Mouse (Mus musculus) stomach, embryonic 15.5 days (tissue): Measurements from ENCODE around the gene Sat2. TPM values are rescaled to one million over a fixed set of nuclear protein-coding genes. Genes with fewer than 3 reads are reported as not detected.
"Not testable (repeated sequence)": the region's sequence is repeated elsewhere in the genome, so short reads cannot be mapped to it uniquely, and the experiment has no call there.

Source experiments
- ATAC-seq: fragments of 200-750 bp; cut with Nextera tagmentation; 2 replicates; pipeline ENCODE4 v1.8.0; 2017; ENCODE audit warnings: low read depth, moderate number of reproducible peaks, moderate TSS enrichment; ENCODE audit not compliant: insufficient read depth, low FRiP score
- H3K27ac ChIP-seq: fragments of 300-500 bp; sonication (generic); 2 replicates; pipeline ENCODE4 v1.5.1; 2015; ENCODE audit warnings: mild to moderate bottlenecking, inconsistent platforms
- H3K27me3 ChIP-seq: fragments of 300-500 bp; sonication (generic); replicated peaks from 2 replicates; pipeline ENCODE4 v1.6.1; 2015; ENCODE audit warnings: inconsistent platforms
- H3K36me3 ChIP-seq: fragments of 300-500 bp; sonication (generic); 2 replicates; pipeline ENCODE4 v1.6.1; 2015; ENCODE audit warnings: inconsistent platforms
- H3K4me1 ChIP-seq: fragments of 300-500 bp; sonication (generic); 2 replicates; pipeline ENCODE4 v1.6.1; 2015; ENCODE audit warnings: inconsistent platforms
- H3K4me2 ChIP-seq: fragments of 300-500 bp; sonication (generic); 2 replicates; pipeline ENCODE4 v1.6.1; 2015; ENCODE audit warnings: mild to moderate bottlenecking, inconsistent platforms
- H3K4me3 ChIP-seq: fragments of 300-500 bp; sonication (generic); replicated peaks from 2 replicates; pipeline ENCODE4 v1.5.1; 2015; ENCODE audit warnings: inconsistent platforms
- H3K9ac ChIP-seq: fragments of 300-500 bp; sonication (generic); 2 replicates; pipeline ENCODE4 v1.6.1; 2015; ENCODE audit warnings: inconsistent platforms
- H3K9me3 ChIP-seq: fragments of 300-500 bp; sonication (generic); 2 replicates; pipeline ENCODE4 v1.6.1; 2016; ENCODE audit warnings: inconsistent platforms
- WGBS: fragments of 180-500 bp; shearing (Covaris S2); methylation state at CpG from one replicate; pipeline ENCODE4 v1.1.7; 2015; 5-methylcytosine and 5-hydroxymethylcytosine counted together
- polyA plus RNA-seq: library from polyadenylated mRNA; unstranded; fragments of >200 nt; fragmentation: Nextera tagmentation; extraction: Ambion mirVana; gene quantifications from 2 replicates; pipeline ENCODE4 v1.2.1, GENCODE M21; 2015

The Sat2 gene
- polyA plus RNA-seq, 1 experiment from 2014 or later = 14.4 TPM

DNA sequence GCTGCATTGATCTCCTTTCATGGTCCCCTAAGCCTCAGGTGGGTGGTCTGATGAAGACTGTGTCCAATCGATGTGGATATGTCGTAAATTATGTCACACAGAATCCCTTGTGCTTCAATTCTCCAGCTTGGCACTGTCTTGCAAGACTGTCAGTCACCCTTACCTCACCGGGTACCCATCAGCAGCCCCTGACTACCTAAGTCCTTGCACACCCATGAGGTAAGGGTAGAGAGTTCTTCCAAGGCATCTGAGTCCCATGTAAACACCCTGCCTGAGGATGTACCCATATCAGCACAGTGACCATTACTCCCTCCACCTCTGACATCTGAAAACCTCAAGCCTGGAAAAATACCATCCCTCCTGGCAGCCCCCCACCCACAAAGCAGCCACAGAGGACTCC, 17.5 kb upstream of the Sat2 start:
- peaks cover 39% of the 10 kb centered on the region for H3K4me1 ChIP-seq
- H3K9ac ChIP-seq = no peak overlapping the region
- 60% methylated on average over 3 of the region's 3 CpGs for WGBS

DNA sequence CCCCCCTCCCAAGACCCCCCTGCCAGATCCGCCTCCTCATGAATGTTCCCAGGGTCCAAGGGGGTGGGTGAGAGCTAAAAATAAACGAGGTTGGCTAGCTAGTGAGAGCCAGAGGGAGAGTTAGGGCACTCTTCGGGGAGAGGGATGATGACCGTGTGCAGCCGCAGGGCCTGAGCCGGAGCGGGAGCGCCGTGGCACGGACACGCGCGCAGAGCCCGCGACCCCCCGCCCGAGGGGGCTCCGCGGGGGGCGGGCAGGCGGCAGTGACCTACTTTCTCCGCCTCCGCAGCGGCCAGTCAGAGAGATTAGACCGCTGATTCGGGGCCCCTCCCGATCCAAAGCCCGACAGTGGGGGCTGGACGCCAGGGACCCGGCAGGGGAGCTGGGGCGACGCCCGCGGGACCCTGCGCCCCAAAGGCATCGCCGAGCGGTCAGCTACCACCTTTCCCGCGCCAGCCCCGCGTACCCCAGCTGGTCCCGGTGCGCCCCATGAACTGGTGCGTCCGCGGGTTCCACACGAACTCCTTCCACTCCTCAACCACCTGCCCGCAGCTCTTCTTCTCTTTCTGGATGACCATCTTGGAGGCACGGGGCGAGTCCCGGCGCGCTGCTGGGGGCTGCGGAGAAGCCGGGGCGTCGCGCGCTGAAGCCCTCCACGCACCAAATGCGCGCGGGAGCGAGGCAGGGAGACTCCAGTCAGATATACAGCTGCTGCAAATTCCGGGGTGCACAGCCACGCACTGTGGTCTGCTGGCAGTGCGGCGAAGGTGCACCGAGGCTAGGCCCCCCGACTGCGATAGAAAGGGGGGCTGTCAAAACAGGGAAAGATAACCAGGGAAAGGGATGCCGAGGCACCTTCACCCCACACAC, 16.8 kb upstream of the Sat2 start:
- Histone ChIP-seq H3K4me3 (peak overlapping the region; percentile 59), H3K27me3 (peaks cover 10% of the 10 kb centered on the region; the same call in 1 of the 2 replicates), H3K36me3 (no peaks in the 10 kb centered on the region), H3K4me1 (peaks cover 32% of the 10 kb centered on the region), H3K9ac (peak overlapping the region; percentile 62), H3K27ac (peak overlapping the region; percentile 51), H3K4me2 (peak overlapping the region; percentile 91), H3K9me3 (no peaks in the 10 kb centered on the region)
- WGBS = under 1% methylated on average over 72 of the region's 73 CpGs
- ATAC-seq = peak; percentile 18; the same call in 1 of the 2 replicates

More for the DNA sequence above, 17.5 kb upstream of the Sat2 start:
- H3K27me3 ChIP-seq = peaks cover 10% of the 10 kb centered on the region; the same call in 1 of the 2 replicates
- peak overlapping the region; percentile 59 for H3K4me3 ChIP-seq
- H3K9me3 ChIP-seq = no peaks in the 10 kb centered on the region
- no peak overlapping the region for H3K27ac ChIP-seq
- no peak for ATAC-seq
- no peaks in the 10 kb centered on the region for H3K36me3 ChIP-seq
- H3K4me2 ChIP-seq = peak overlapping the region; percentile 91

DNA sequence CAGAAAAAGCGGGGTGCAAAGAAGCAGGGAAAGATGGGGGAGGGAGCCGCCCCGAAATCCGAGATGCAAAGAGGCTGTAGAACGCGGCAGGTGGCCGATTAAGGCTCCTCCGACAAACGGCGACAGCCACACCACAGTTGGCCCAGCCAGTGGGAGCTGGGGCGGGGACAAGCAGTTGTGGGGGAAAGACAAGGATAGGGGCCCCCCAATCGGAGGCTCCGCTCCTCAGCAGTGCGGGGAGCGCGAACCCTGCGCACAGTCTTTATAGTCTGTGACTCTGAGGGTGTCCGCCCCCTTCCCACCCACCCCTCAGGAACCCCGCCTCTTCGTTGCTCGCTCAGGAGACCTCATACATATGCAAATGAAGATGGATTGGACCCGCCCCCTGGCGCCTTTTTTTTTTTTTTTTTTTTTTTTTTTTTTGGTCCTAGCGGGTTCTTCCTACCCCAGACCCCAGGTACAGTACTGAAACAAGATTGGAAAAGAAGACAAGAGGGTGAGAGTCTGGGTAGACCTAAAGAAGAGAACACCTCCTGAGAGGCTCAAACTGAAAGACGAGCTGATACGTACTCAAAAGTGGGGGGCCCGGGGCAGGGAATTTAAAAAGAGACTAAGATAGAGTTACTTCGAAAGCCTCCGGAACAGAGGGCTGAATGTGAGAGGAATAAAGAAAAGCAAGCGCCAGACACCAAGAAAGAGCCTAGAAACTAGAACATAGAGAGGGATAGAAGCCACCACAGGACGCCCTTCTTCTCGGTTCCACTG, 15.9 kb upstream of the Sat2 start, which contains the start of gene Atp1b2:
TSS of gene Atp1b2 (minus strand) at position 217 of the 765 bp plus-strand sequence.
- Histone ChIP-seq H3K27ac (peak within 1 kb of the TSS; percentile 51), H3K9ac (peak within 1 kb of the TSS; percentile 62), H3K36me3 (no peaks in the 10 kb centered on the region), H3K4me1 (peaks cover 23% of the 10 kb centered on the region), H3K4me2 (peak within 1 kb of the TSS; percentile 91), H3K9me3 (no peaks in the 10 kb centered on the region), H3K27me3 (peaks cover 10% of the 10 kb centered on the region; the same call in 1 of the 2 replicates), H3K4me3 (peak within 1 kb of the TSS; percentile 59)
- ATAC-seq = peak; percentile 86
- WGBS = 3% methylated on average over 32 of the region's 32 CpGs

DNA sequence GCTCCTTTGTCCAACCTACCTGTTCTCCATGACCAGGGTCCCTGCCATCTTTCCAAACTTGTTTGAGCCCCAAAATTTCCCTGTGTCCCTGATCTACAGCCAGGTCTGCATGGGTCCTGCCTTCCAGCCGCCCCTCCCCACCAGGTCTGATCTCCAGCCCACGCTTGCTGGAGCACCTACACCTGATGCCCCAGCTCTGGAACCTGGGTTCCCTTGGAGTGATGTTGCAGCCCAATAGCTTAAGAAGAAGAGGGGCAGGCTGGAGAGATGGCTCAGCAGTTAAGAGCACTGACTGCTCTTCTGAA, 15.4 kb upstream of the Sat2 start:
- H3K4me2 ChIP-seq = peak overlapping the region; percentile 91
- H3K27ac ChIP-seq = no peak overlapping the region
- H3K27me3 ChIP-seq = peaks cover 10% of the 10 kb centered on the region; the same call in 1 of the 2 replicates
- no peak overlapping the region for H3K9ac ChIP-seq
- no peaks in the 10 kb centered on the region for H3K9me3 ChIP-seq
- 63% methylated on average over 2 of the region's 2 CpGs for WGBS
- H3K4me1 ChIP-seq = peaks cover 18% of the 10 kb centered on the region
- no peak for ATAC-seq
- peak overlapping the region; percentile 59 for H3K4me3 ChIP-seq
- no peaks in the 10 kb centered on the region for H3K36me3 ChIP-seq

DNA sequence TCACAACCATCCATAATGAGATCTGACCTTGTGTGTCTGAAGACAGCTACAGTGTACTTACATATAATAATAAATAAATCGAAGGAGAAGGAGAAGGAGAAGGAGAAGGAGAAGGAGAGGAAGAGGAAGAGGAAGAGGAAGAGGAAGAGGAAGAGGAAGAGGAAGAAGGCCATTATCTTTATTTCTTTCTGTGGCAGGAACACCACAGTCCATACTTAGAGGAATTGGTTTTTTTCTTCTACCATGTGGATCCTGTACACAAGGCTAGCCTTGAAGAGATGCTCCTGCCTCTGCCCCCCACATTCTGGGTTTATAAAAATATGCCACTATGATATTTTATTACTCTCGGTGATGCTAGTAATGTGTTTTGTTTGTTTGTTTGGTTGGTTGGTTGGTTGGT, 15.0 kb upstream of the Sat2 start:
- peaks cover 15% of the 10 kb centered on the region for H3K4me1 ChIP-seq
- no peak overlapping the region for H3K9ac ChIP-seq
- no peaks in the 10 kb centered on the region for H3K36me3 ChIP-seq
- no peak overlapping the region for H3K27ac ChIP-seq
- no peak overlapping the region for H3K4me2 ChIP-seq
- 85% methylated on average over 2 of the region's 2 CpGs for WGBS
- ATAC-seq = no peak
- H3K9me3 ChIP-seq = no peaks in the 10 kb centered on the region
- H3K27me3 ChIP-seq = peaks cover 10% of the 10 kb centered on the region; the same call in 1 of the 2 replicates
- no peak overlapping the region for H3K4me3 ChIP-seq

DNA sequence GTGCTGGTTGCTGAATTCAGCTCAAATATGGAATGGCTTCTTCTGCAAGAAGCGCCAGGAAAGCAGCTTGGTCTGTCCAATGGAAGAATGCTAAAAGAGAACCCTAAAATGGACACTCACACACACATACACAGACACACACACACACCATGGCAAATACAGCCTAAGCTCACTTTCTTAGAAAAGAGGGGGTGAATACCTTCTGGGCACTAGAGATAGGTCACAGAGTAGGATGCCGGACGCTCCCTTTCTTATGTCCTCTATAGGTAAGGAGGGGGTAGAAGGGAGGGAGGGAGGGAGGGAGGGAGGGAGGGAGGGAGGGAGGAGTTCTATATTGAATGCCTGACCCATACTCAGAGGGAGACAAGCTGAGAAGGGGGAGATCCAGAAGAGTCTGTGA, 13.3 kb upstream of the Sat2 start:
- Histone ChIP-seq H3K9ac (no peak overlapping the region), H3K9me3 (no peaks in the 10 kb centered on the region), H3K4me2 (no peak overlapping the region), H3K27ac (no peak overlapping the region), H3K4me1 (peaks cover 10% of the 10 kb centered on the region), H3K4me3 (no peak overlapping the region), H3K36me3 (no peaks in the 10 kb centered on the region), H3K27me3 (peaks cover 10% of the 10 kb centered on the region; the same call in 1 of the 2 replicates)
- WGBS = 85% methylated on average over 3 of the region's 3 CpGs
- ATAC-seq = no peak

DNA sequence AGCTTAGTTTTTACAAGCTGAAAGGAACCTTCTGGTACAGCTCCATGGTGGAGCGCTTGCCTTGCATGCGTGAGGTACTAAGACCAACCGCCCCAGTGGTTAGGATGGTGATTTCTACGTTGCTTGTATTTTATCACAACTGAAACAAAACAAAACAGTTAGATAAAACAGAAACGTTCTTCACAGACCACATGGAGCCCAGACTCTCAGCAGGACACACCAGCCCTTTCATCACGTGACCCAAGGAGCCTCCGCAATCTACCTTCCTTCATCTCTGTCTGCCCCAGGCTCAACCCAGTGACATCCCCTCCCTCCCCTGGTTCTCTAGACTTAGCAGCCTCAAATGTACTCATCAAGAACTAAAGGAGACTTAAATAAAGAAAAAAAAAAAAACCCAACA, 12.4 kb upstream of the Sat2 start:
- peaks cover 10% of the 10 kb centered on the region for H3K4me1 ChIP-seq
- no peak overlapping the region for H3K9ac ChIP-seq
- no peaks in the 10 kb centered on the region for H3K36me3 ChIP-seq
- no peaks in the 10 kb centered on the region for H3K9me3 ChIP-seq
- 0 out of 2 replicates have a peak, but pooled peaks cover 5% of the 10 kb centered on the region for H3K27me3 ChIP-seq
- no peak for ATAC-seq
- WGBS = 57% methylated on average over 7 of the region's 7 CpGs
- no peak overlapping the region for H3K4me2 ChIP-seq
- H3K27ac ChIP-seq = no peak overlapping the region
- H3K4me3 ChIP-seq = no peak overlapping the region

DNA sequence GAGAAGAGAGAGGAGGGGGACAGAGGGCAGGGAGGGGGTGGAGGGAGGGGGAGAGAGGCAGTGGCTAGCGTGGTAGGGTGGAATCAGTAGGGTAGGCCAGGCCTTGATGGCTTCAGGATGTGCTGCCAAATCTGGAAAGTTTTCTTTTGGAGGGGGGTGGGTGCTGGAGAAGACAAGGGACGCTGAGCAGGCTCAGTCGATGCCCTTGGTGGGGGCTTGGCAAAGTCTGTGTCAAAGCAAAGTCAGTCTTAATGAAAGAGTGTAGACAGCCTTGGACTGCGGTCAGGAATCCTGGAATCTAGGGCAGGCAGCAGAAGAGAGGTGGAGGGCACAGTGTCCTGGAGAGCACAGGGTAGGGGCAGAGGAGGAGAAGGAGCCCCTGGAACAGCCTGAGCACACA, 10.9 kb upstream of the Sat2 start:
- H3K4me2 ChIP-seq = no peak overlapping the region
- no peaks in the 10 kb centered on the region for H3K4me1 ChIP-seq
- ATAC-seq = no peak
- H3K36me3 ChIP-seq = no peaks in the 10 kb centered on the region
- H3K4me3 ChIP-seq = no peak overlapping the region
- 55% methylated on average over 4 of the region's 4 CpGs for WGBS
- H3K9me3 ChIP-seq = no peaks in the 10 kb centered on the region
- no peaks in the 10 kb centered on the region for H3K27me3 ChIP-seq
- no peak overlapping the region for H3K27ac ChIP-seq
- no peak overlapping the region for H3K9ac ChIP-seq

DNA sequence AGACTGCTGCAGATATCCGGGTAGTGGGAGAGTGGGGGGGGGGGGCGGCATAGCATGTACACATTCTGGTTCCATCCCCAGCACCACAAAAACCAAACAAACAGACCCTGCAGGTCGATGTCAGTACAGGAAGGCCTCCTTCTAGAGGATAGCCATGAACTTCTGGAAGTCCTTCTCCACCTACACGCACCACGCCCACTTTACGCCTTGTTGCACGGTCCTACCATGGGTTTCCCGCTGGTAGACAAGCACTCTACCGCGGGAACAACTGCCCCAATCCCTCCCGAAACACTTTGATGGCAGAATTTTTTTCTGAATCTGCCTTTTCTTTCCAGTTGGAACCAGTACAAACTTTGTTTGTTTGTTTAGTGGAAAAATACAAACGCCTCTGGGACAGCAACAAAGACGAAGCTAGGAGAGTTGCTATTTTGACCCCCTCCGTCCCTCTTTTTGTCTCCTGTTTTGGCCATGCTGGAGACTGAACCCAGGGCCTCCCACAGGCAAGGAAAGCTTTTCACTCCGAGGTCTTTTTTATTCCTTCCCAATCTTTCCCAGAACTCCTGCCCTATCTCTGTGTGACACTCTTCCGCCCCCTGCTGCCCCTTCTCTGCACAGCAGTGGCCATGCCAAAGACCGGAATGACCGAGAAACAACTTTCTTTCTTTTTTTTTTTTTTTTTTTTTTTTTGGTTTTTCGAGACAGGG, 8.1 kb upstream of the Sat2 start:
- Histone ChIP-seq H3K9me3 (no peaks in the 10 kb centered on the region), H3K36me3 (no peaks in the 10 kb centered on the region), H3K27ac (no peak overlapping the region), H3K4me1 (no peaks in the 10 kb centered on the region), H3K4me2 (peak overlapping the region; percentile 40), H3K9ac (no peak overlapping the region), H3K27me3 (no peaks in the 10 kb centered on the region), H3K4me3 (no peak overlapping the region; the same call in 1 of the 2 replicates)
- WGBS = 12% methylated on average over 19 of the region's 19 CpGs
- peak; percentile 62; the same call in 1 of the 2 replicates for ATAC-seq

DNA sequence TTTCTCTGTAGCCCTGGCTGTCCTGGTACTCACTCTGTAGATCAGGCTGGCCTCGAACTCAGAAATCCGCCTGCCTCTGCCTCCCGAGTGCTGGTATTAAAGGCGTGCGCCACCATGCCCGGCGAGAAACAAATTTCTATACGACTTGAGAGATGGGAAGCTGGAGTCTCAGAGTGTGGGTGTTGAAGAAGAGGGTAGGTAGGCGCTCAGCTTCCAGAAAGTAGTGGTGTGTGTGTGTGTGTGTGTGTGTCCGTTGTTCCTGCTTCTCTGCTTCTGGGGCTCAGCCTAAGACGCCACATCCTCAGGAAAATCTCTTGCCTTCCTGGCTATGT, 7.6 kb upstream of the Sat2 start:
- peak overlapping the region; percentile 40; the same call in 1 of the 2 replicates for H3K4me2 ChIP-seq
- not testable (repeated sequence) for ATAC-seq, H3K27ac ChIP-seq, H3K27me3 ChIP-seq, H3K9me3 ChIP-seq, H3K9ac ChIP-seq, H3K4me3 ChIP-seq, H3K36me3 ChIP-seq, H3K4me1 ChIP-seq
- 48% methylated on average over 11 of the region's 11 CpGs for WGBS

DNA sequence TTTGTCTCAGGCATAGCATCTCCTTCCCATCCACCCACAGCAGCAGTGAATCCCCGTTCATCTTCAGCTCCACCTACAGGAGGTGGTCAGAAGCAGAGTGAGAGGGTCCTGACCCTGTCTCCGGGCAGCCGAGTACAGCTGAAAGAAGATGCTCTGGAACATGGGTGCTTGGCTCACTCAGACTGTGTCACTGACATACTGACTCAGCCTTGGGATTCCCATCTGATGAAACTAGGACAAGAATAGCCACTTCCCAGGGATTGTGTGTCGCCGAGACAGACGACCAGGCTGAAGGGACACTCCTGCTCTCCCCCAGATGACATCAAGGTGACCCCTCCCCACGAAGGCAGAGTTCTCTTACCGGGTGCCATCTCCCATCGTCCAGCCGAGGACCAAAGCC, 5.0 kb upstream of the Sat2 start:
- WGBS = 50% methylated on average over 10 of the region's 10 CpGs
- H3K9ac ChIP-seq = no peak overlapping the region
- 0 out of 2 replicates have a peak, but pooled peaks cover 3% of the 10 kb centered on the region for H3K4me1 ChIP-seq
- no peaks in the 10 kb centered on the region for H3K9me3 ChIP-seq
- H3K4me3 ChIP-seq = no peak overlapping the region
- H3K27ac ChIP-seq = no peak overlapping the region
- H3K36me3 ChIP-seq = no peaks in the 10 kb centered on the region
- H3K4me2 ChIP-seq = no peak overlapping the region
- no peaks in the 10 kb centered on the region for H3K27me3 ChIP-seq
- no peak for ATAC-seq
